ENCODE assay signal across 17 mouse cellular contexts in the genomic region with DNA sequence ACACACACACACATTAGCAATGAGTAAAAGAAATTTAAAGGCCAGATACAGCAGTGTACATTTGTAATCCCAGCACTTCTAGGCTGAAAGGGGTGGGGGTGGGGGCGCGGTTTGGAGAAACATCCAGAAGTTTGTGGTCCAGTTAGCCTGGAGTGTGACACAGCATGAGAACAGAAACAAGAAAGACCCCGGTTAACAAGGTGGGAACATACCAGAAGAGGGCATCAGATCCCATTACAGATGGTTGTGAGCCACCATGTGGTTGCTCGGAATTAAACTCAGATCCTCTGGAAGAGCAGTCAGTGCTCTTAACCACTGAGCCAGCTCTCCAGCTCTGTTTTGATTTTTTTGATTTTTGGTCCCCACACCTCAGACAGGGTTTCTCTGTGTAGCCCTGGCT. TPM values are rescaled to one million over a fixed set of nuclear protein-coding genes. Genes with fewer than 3 reads are reported as not detected.
"Had no signal": no experiment of that assay in that cellular context is flagged by ENCODE, and none has a peak within 500 bp of the region (broad histone marks: within the 10 kb centered on the region; RNA-seq: fewer than 3 reads in every experiment).

No protein-coding gene starts in this region.

- DNase-seq: kidney, adult 2 months; kidney, postnatal 36 days; left cerebral cortex, postnatal 4 days; lung, adult 18-20 months; lung, postnatal 10 days; lung, postnatal 4 days; retina, postnatal 1 day; right cerebral cortex, postnatal 4 days; thymus, adult 2 months; thymus, postnatal 25 days had no signal

- H3K9me3 ChIP-seq: kidney, embryonic 15.5 days; limb, embryonic 13.5 days; midbrain, embryonic 10.5 days; midbrain, embryonic 15.5 days; neural tube, embryonic 13.5 days had no signal

- H3K27me3 ChIP-seq: kidney, embryonic 15.5 days; midbrain, embryonic 15.5 days; neural tube, embryonic 13.5 days had no signal

- ATAC-seq: midbrain, embryonic 15.5 days had no signal

- H3K4me2 ChIP-seq: kidney, embryonic 15.5 days; limb, embryonic 13.5 days; midbrain, embryonic 15.5 days; neural tube, embryonic 13.5 days had no signal

- H3K27ac ChIP-seq: kidney, embryonic 15.5 days; limb, embryonic 13.5 days; liver, embryonic 14.5 days; midbrain, embryonic 10.5 days; midbrain, embryonic 15.5 days; neural tube, embryonic 13.5 days had no signal

- H3K9ac ChIP-seq: kidney, embryonic 15.5 days; limb, embryonic 13.5 days; liver, embryonic 14.5 days; midbrain, embryonic 15.5 days; neural tube, embryonic 13.5 days had no signal

- H3K36me3 ChIP-seq: kidney, embryonic 15.5 days; limb, embryonic 13.5 days; midbrain, embryonic 10.5 days; midbrain, embryonic 15.5 days; neural tube, embryonic 13.5 days had no signal

- H3K4me3 ChIP-seq: kidney, embryonic 15.5 days; limb, embryonic 13.5 days; midbrain, embryonic 10.5 days; midbrain, embryonic 15.5 days; neural tube, embryonic 13.5 days had no signal

RNA-seq across cellular contexts. Expression of a gene that starts 1.8 kb away (rescaled TPM):
- polyA plus RNA-seq: liver, adult 2 months; midbrain, embryonic 15.5 days; neural tube, embryonic 13.5 days had no signal

RNA-seq across cellular contexts. Expression of a gene that starts 17.8 kb away (rescaled TPM):
- polyA plus RNA-seq: midbrain, embryonic 10.5 days; midbrain, embryonic 15.5 days had no signal
